Mouse (Mus musculus): ENCODE results near the gene Itih4.

The Itih4 gene

DNA sequence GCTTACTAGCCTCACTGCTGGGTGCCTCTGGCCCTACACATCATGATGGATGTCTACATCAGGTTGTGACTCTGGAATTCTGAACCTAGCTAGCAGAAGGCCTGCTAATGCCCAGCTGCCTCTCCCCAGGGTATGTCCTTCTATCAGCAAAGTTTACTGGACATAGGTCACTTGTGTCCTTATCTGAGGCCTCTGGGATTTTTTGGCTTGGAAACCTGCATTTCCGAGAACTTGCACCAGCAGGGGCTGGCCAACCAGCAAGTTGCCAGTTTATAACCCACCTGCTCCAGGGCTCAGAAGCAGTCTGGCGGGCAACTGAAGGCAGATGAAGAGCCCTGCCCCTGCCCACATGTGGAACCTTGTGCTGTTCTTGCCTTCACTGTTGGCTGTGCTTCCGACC, at the start of gene Itih4:
TSS of gene Itih4 (plus strand) at position 273 of the 400 bp plus-strand sequence.
- no peak for DNase-seq

- DNase-seq, result no peak
These were observed 48.8 kb upstream of the Itih4 start for GRCm38 (mm10) chr14:30837416-30837996.

GRCm38 (mm10) chr14:30843701-30844100, 42.6 kb upstream of the Itih4 start:
- no peak for DNase-seq

DNA sequence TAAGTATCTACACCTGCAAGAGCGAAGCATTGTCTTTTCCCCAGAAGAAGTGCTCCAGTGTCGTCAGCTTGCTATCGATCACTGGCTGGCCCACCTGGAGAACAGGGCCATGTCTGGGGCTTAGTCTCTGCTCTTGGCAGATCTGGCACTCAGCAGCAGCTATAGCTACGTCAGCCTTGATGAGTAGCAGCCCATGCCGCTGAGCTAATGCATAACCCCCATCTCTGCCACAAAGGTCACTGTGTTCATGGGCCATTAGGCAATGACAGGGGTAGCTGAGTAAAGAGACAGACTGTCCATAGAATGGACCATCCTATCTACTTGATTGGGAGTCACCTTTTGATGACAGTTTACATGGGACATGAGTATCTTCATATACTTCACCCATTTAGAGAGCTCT, 35.8 kb upstream of the Itih4 start:
- no peak for DNase-seq

GRCm38 (mm10) chr14:30852325-30852724, 34.0 kb upstream of the Itih4 start:
- no peak for DNase-seq

DNA sequence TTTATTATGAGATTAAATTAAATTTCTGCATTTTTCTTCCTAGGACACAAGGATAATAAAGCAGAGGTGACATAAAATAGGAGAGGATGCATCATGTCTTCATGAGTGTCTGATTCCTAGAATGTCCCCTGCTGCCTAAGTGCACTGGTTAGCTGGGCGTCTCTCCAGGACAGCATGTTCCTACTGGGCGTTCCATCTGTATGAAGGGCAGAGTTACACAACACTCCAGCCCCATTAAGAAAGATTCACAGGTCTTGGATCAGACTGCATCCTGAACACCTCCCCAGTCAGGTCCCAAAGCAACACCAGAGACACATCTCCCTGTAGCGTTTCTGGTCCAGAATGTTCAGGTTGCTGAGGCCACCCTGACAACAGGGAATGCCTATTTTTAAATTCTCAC, 31.0 kb upstream of the Itih4 start:
- DNase-seq, result no peak

DNA sequence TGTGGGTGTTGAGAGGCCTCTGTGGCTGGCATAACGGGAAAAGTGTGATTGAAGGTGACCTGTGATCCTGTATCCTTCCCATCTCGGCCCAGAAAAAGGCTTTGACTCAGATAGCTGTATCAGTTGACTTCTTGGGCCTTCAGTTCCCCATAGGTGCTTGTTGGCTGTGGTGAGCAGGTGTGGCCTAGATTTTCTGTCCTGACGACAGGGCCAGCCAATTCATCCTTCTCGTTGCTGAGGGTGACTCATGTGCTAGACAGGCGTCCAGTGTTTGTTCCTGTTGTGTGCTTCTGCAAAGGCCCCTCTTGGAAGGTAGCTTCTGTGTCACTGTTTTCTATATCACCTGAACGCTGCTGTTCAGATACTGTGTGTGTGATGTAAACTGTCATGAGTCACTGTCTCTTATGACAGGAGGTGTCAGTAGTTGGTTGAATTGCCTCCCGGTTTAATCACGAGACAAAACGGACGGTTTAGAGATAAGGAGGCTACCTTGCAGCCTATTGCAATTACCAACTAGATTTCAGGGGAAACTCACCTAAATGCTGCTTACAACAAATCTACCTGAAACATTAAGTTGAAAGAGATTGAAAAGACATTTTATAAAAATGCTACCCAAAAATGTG, 29.3 kb upstream of the Itih4 start:
- DNase-seq, result no peak

- DNase-seq, result no peak
These were observed 28.3 kb upstream of the Itih4 start for GRCm38 (mm10) chr14:30857990-30858389.

GRCm38 (mm10) chr14:30861421-30862125, 24.7 kb upstream of the Itih4 start:
- no peak for DNase-seq

DNA sequence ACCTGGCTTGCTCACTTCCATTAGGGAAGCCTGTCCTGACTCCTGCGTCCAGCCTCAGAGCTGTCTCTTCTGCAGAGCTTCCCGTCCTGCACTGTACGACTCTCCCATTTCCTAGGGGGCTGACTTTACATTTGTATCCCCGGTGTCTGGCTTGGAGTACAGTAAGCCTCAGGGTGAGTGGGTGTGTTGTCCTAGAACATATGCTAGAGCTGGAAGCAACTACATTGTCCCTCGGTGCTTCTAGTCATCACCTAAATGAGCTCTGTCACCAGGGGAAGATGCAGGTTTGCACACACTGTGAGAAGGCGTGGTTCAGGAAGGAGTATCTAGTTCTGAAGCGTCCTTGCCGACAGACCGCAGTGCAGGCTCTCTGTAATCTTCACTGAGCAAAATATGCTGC, 23.9 kb upstream of the Itih4 start:
- no peak for DNase-seq

DNA sequence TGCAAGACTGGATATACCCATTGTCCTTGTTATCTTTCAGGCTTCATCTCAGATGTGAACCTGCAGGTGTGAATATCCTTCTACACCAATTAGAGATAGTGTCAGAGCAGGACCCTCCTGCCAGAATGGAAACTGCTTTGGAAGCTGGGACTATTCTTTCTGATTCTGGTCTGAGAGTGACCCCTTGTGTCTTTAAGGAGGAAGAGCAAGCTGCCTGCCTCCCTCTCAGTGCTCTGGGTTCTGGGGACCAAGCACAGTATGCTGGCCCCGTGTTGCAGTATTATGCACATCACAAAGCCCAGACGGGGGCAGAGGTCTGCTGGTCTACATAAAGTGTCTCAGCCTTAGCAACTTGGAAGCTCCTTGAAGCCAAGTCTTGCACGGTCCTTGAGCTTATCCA, 21.0 kb upstream of the Itih4 start:
- DNase-seq, result no peak

- DNase-seq, result no peak
These were observed 19.2 kb upstream of the Itih4 start for GRCm38 (mm10) chr14:30867042-30867441.

DNA sequence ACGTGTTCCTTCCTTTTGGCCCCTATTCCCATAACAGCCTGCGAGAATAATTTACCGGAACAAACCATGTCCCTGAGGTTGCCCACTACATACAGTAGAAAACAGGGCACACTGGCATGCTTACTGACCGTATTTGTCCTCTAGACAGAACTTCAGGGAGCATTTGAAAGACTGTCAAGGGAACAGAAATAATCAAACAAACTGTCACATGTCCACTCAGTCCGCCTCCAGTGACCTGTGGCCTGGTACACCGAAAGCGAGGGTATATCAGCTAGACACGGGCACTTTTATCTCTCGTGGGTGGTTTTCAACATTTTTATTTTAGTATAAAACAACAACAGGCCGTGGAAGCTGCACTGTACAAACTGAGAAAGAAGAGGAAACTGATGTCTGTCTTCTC, 17.4 kb upstream of the Itih4 start:
- no peak for DNase-seq

DNA sequence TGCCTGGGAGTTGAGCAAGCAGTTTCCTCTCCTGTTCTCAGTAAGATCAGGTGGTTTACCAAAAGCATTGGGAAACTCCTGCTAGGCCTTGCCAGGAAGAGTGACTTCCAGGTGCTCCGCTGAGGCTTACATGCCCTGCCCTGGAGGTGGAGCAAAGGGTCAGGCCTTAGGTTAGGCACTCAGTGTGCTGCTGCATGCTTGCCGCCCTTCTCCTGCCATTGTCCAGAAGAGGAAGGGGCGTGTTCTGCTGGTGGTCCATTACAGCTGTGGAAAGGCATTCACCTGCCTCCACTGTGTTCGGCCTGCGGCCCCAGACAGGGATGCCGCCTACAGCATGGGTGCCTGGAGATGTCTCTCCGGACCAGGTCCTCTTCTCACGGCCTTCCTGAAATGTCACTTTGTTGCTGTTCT, 16.9 kb upstream of the Itih4 start:
- DNase-seq, result no peak

DNA sequence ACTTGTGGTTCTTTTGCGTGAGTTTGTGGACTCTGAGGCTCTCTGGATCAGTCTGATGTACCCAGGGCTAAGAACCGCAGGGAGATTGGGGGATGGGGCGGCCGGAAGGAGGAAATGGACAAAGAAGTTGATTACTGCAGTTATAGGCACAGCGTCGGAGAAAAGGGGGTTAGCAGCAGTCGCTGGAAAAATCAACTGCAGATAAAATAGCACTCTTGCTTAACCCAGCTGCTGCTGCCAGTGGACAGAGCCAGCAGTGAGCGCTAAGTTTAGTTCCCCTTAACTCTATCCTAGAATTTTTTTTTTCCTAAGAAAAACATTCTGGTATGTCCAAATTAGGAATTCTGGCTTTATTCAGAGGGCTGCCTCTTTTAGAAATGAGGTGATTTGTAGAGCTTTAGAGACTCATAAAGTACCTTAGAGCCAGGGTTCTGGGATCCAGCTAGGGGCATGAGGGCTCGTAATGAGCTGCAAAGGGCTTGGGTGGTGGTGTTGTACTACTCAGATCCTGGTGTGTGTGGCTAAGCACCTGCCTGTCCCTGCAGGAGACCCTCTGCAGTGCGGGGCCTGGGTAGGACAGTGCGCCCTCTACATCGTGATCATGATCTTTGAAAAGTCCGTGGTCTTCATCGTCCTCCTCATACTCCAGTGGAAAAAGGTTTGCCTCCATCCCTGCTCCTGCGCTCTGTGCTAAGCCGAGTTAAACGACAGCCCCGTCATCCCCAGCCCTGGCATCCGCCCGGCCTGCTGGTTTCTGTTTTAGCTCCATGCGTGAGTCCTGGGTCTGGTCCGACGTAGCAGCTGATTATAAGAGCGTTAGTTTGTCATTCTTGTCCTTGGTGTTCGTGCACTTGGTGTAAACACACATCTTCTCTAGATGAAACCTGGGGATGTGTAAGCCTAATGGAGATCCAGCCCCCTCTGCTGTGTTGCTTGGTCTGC, 15.8 kb upstream of the Itih4 start:
- no peak for DNase-seq

GRCm38 (mm10) chr14:30874095-30874700, 12.1 kb upstream of the Itih4 start:
- no peak for DNase-seq

- DNase-seq, result no peak
These were observed 11.0 kb upstream of the Itih4 start for GRCm38 (mm10) chr14:30875130-30875865.

GRCm38 (mm10) chr14:30875955-30876354, 10.3 kb upstream of the Itih4 start:
- DNase-seq, result no peak

DNA sequence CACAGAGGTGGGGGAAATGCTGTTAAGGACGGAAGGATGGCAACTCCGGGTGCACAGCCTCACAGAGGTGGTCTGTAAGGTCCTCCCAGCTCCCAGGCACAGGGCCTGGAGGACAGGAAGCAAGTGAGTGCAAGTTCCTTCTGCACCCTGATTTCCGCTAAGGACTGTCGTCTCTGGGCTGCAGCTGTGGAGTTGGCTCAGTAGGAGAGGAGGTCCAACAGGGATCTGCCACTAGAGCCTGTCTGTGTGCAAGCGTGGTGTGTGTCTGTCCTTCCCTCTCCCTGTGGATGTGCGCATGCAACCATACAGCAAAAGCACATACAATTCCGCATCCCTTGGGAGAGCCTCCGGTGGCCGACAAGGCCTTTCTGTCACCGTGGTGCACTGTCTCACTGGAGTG, 9.8 kb upstream of the Itih4 start:
- no peak for DNase-seq

- DNase-seq, result no peak
These were observed 8.4 kb upstream of the Itih4 start for GRCm38 (mm10) chr14:30877827-30878226.

DNA sequence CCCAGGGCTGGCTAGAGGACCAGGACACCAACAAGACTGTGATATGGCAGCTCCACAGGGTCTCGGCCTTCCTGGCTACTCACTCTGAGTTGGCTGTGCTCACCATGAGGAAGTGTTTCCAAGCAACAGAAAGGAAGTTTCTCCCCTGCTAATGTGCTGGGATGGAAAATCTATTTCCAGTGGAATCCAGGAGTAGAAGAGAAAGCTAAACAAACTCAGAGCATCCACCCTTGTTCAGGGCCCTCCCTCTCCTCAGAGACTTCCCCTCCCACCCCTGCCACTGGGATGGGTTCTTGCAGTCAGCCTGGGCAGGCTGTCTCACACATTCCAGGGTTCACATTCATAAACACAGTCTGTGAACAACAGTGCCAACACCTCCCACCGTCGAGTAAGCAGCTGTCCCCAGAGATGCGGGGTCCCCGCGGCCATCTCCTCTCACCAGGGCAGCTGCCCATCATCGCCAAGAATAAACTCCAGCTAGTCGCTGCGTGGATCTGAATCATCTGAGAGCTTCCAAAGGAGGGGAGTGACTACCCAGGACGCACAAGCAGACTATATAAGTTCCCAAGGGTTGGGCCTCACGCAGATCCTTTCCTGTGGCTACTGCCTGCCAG, 7.2 kb upstream of the Itih4 start, which contains the start of gene Mustn1:
TSS of gene Mustn1 (plus strand) at position 243 of the 614 bp plus-strand sequence.
- no peak for DNase-seq

Measured in thymus, adult 18-20 months (tissue).